Mouse (Mus musculus) stomach, postnatal 0 days (tissue): ENCODE results near the gene Atxn10.

ENCODE experiments used
- CTCF ChIP-seq: IDR thresholded peaks from 2 replicates; pipeline ENCODE4 v1.5.1; 2016; ENCODE audit warnings: antibody characterized with exemption, low read depth, mild to moderate bottlenecking, moderate library complexity
- EP300 ChIP-seq: optimal IDR thresholded peaks from 2 replicates; pipeline ENCODE3; 2016; ENCODE audit warnings: antibody characterized with exemption

DNA sequence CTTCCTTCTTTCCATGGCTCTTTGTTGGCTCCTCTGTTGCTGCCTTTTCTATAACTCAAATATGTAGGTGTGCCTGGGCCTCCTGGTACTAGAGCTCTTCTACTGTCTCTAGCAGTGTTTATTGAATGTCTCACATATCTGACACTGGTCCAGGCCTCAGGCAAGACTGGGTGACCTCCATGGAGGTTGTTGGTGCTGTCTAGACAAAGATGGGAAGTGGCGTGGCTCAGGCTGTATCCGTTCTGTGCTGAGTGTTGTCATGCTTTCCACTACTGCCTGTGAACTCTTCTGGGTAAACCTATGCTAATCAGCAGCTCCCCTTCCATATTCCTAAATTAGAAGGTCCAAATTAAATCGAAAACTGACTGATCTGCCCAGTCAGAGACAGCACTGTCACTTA lies 106.5 kb downstream of the Atxn10 start:
- TF ChIP-seq CTCF = no peak
- TF ChIP-seq EP300 = no peak
